Mouse (Mus musculus): ENCODE data around the gene Pigl.
"Not testable (repeated sequence)": the region's sequence is repeated elsewhere in the genome, so short reads cannot be mapped to it uniquely, and the experiment has no call there.

Gene Pigl

DNA sequence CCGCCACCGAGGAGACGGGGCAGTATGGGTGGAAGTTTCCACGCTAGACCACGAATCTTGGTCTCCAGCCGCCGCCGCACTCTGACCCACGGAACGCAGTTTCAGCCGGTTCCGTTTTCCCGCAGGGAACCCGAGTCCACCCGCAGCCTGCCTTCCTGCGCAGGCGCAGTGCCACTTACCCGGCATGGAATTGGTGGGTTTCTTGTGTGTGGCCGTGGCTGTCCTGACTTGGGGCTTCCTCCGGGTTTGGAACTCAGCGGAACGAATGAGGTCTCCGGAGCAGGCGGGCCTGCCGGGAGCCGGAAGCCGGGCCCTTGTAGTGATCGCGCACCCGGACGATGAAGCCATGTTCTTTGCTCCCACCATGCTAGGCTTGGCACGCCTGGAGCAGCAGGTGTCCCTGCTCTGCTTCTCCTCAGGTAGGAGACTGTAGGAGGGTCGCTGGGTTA is at the start of gene Pigl, which contains the start of gene Ncor1:
Gene Pigl (plus strand): TSS at position 185 of the 449 bp plus-strand sequence.
Gene Ncor1 (minus strand): TSS at position 266 of the 449 bp plus-strand sequence.
- DNase-seq, result peak; percentile 90

GRCm38 (mm10) chr11:62408848-62409247 is 49.4 kb upstream of the Pigl start:
- DNase-seq, result no peak

GRCm38 (mm10) chr11:62409611-62410010 is 48.6 kb upstream of the Pigl start:
- no peak for DNase-seq

GRCm38 (mm10) chr11:62415026-62415425 is 43.2 kb upstream of the Pigl start:
- DNase-seq, result no peak

DNA sequence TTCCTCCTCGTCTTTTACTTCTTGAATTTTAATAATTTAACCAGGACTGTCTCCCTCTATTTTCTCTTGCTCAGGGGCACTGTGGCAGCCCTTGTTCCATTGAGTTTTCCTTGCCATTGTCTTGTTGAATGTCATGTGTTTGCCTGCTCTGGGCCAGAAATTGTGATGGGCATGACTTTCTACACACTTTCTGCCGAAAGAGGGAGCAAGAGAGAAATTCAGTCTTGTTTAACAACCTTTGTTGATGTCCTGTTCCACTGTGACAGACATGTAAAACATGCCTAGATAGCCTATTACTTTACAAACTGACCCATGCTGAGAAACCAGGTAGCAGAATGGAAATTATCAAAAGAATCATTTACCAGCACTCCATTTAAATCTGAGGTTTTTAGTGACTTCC is 33.7 kb upstream of the Pigl start:
- DNase-seq, result no peak

GRCm38 (mm10) chr11:62426266-62426665 is 32.0 kb upstream of the Pigl start:
- no peak for DNase-seq

DNA sequence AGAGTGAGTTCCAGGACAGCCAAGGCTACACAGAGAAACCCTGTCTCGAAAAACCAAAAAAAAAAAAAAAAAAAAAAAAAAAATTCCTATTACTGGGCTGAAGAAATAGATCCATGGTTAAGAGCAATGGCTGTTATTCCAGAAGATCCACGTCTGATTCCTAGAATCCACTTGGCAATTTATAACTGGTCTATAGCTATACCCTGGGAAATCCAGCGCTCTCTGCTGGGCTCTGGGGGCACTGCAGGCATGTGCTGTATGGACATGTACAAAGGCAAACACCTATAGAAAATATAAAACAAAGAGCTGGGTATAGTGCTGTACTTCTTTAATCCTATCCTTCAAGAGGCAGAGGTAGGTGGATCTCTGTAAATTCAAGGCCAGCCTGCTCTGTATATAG is 31.2 kb upstream of the Pigl start:
- peak; percentile 20 for DNase-seq

DNA sequence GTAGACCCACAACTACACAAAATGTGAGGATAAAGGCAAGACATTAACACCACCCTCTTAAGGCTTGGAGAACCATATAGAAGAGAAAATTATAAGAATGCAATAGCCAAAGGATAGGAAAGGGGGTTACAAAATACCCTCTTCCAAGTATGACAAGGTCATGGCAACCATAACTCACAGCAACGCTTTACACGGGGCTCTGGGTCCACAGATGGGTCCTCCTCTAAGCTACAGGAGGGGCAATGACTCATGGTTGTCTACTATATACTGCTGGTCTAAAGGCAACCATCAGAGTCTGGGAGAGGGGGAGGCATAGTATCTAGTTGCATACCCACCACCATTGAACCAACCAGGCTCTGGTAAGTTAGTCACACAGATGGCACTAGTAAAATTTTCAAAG is 26.0 kb upstream of the Pigl start:
- no peak for DNase-seq

DNA sequence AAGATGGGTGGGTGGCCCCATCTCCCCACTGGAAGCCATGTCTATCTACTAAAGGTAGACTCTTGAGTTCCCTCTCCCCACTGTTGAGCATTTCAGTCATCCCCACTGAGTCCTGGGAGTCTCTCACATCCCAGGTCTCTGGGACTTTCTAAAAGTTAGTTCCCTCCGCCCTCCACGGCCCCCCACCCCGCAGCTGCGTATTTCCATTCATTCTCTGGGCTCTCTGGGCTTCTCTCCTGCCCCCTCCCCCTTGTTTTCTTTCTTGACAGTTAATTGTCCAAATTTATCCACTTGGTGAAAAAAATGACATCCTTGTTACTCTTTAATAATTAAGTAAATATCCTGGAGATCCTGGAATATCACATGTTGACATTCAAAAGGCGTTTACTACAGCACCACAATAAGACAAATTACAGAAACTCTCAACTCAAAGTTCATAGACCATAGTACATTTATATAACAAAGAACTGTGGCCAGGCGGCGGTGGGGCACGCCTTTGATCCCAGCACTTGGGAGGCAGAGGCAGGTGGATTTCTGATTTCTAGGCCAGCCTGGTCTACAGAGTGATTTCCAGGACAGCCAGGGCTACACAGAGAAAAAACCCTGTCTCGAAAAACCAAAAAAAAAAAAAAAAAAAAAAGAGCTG is 17.5 kb upstream of the Pigl start:
- DNase-seq, result no peak

DNA sequence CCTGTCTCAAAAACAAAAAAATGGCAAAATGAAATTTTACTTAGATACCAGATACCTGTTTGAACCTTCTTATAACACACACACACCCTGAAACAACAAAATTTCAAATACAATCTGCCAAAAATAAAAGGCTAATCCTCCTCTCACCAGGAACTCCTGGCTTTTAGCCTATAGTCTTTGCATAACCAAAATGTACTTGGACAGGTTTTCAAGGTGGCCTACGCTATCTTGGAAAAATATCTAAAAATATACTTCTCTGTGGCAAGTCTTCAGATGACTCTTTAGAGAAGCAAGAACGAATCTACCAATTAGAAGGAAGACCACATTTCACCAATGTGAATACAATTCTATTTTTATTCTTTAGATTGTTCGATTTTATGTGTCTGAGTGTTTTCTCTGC is 12.5 kb upstream of the Pigl start:
- no peak for DNase-seq

DNA sequence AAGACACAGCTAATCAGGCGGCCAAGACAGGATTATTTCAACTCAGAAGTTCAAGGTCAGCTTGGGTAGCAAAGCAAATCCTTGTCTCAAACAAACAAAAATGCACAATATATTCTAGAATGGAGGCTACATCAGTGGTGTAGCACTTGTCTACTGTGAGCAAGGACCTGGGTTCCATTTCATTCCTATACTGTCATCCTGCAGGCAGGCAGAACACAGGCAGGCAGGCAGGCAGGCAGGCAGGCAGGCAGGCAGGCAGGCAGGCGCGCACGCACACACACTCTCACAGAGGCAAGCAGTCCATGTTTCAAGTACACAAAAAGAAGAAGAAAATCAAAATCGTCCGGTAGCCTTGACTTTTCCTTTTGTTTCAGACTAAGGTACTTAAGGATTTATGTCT is 9.3 kb upstream of the Pigl start:
- no peak for DNase-seq

DNA sequence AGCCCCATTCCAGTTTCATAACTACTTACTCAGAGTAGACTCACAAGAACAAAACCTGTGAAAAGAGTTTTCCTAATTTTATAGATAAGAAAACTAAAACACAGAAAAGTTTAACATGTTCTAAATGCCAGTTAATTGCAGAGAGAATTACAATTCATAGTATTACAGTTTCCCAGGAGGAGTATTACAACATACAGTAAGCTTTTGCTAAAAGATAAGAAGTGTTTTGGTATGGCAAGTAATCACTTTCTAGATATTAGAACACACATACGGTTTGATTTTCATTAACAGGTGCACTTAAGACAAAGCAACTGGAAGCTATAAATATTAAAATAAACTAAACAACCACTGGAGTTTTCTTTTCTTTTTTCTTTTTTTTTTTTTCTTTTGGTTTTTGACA is 3.1 kb upstream of the Pigl start:
- DNase-seq, result no peak

DNA sequence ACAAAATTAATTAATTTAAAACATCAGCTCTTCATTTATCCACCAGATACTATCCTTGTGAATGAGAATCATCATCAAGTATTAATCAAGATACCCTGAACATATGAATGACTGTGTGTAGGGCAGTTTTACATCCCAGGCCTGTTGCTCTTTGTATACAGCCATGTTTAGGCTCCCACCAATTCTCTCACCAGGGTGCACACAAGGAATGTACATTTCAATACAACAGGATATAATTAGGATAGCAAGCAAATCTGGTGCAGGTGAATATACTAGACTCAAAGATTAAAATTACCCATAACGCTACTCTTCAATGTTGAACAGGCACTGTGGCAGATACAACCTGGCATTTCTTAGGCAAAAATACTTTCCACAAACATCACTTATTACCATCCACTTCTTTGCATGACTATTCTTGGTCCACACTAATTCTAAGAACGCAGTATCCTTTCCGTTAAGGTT is 2.2 kb upstream of the Pigl start:
- DNase-seq, result no peak

DNA sequence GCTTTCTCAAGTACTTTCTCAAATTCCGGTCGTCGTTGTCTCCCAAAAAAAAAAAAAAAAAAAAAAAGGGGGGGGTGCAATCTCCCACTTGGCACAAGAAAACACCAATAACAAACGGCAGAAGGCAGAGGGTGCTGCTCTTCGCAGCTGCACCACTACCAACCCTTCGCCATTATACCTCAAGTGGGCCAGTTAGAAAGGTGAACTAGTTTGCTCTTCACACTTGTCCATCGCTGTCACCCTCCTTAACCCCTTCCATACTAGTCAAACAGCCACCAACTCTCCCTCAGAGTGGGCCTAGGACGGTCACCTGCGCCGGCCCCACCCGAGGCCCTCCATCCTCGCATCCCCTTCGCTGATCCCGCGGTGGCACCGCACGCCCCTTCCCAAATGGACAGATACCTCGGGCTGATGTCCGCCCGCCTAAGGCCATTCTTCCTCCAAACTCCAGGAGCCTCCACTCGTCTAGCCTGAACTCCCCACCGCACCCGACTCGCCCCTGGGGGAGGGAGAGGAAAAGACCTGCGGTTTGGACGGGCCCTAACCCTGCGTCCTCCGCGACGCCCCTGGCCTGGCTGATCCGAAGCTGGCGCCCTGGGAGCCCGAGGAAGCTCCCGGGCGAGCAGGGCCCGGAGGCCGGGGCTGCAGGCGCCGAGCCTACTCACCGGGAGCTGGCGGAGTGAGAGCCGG is 1.6 kb upstream of the Pigl start:
- DNase-seq, result peak; percentile 60

DNA sequence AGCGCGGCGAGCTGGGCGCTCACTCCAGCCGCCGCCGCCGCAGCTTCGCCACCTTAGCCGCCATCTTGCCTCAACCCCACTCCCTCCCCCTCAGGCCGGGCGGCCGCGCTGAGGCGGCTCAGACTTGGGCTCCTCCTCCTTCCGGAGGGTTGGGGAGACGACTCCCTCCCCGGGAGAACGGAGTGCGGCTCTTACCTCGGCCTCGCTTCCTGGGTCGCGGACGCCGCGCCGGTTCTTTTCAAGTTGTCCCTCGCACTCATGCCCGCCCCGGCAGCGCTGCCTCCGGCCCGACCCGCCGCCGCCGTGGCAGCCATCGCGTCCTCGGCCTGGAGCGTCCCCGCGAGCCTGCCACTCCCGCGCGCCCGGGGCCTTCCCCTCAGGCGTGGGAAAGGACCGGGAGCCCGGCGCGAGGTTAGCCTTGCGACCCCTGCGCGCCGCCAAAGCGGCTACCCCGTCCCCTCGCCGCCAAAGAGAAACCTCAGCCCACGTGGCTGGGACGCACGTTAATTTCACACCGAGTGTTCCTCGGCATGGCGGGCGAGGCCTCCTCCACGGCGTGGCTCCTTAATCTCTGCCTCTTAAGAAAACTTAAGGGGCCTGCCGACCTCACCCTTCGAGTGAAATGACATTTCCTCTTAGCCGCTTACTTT is 894 bp upstream of the Pigl start:
- peak; percentile 94 for DNase-seq

GRCm38 (mm10) chr11:62457891-62458270 is 379 bp upstream of the Pigl start:
- no peak for DNase-seq

DNA sequence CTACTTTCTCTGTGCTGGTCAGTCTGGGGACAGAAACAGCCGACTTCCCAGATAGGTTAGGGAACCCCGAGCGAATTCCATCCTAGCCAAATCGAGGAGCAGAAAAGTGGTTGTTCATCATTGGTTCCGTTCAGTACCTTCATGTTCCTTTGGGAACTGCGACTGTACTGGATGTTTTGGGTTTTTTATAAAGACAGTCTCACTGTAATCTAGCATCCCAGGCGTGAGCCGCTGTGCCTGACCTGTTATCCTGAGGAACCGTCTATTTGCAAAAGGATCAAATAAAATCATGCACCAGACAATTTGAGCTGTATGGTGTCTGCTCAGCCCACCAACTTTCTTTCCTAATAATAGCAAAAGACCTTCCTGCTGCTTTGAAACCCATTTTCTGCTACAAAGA is 520 bp downstream of the Pigl start:
- DNase-seq, result no peak

- DNase-seq, result not testable (repeated sequence)
Measured at GRCm38 (mm10) chr11:62462529-62462928, 4.3 kb downstream of the Pigl start.

GRCm38 (mm10) chr11:62463225-62463915 is 5.1 kb downstream of the Pigl start:
- no peak for DNase-seq

DNA sequence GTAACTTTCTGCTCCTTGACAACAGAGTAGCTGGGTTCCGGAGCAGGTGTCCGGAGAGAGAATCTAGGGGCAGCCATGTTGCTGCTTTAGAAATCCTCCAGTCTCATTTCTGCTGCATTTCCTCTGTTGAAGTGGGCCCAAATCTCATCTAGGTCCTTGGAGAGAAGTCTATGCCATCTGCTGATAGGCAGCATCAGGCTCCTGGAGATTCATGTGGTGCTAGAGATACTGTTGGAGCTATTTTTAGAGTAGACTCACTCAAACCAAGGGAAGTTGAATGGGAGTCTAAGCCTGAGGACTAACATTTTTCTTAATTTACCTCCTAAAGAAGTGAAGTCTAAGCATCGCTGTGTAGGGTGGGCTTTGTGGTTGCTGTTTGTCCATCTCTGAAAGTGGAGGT is 6.4 kb downstream of the Pigl start:
- DNase-seq, result no peak

GRCm38 (mm10) chr11:62465849-62466248 is 7.6 kb downstream of the Pigl start:
- no peak for DNase-seq

GRCm38 (mm10) chr11:62466546-62466945 is 8.3 kb downstream of the Pigl start:
- no peak for DNase-seq

GRCm38 (mm10) chr11:62467289-62467688 is 9.0 kb downstream of the Pigl start:
- not testable (repeated sequence) for DNase-seq
